Mouse (Mus musculus) liver, embryonic 14.5 days (tissue): ENCODE data around the gene Kdm5c. TPM values are rescaled to one million over a fixed set of nuclear protein-coding genes. Genes with fewer than 3 reads are reported as not detected.
"Not testable (repeated sequence)": the region's sequence is repeated elsewhere in the genome, so short reads cannot be mapped to it uniquely, and the experiment has no call there.

Experiments
- ATAC-seq: fragments of 200-750 bp; cut with Nextera tagmentation; 2 replicates; pipeline ENCODE4 v1.8.0; 2017; ENCODE audit warnings: moderate number of reproducible peaks, mild to moderate bottlenecking, moderate library complexity; ENCODE audit not compliant: insufficient read depth
- DNase-seq, 3 experiments: peaks; one replicate each; pipeline ENCODE4 v3.0.0-alpha.2; 2012 to 2013; ENCODE audit warnings: low read depth in 3 of 3, low spot score in 3 of 3
- H3K27ac ChIP-seq: fragments of 300-500 bp; sonication (generic); 2 replicates; pipeline ENCODE4 v1.5.1; 2014; ENCODE audit warnings: moderate library complexity, mild to moderate bottlenecking, control low read depth, inconsistent platforms
- H3K27me3 ChIP-seq: fragments of 300-500 bp; sonication (generic); 2 replicates; pipeline ENCODE4 v1.6.1; 2014; ENCODE audit warnings: mild to moderate bottlenecking, low read length, moderate library complexity; ENCODE audit not compliant: control insufficient read depth, insufficient read depth
- H3K36me3 ChIP-seq: fragments of 300-500 bp; sonication (generic); replicated peaks from 2 replicates; pipeline ENCODE4 v1.6.1; 2014; ENCODE audit warnings: low read depth; ENCODE audit not compliant: control insufficient read depth, insufficient read depth
- H3K4me1 ChIP-seq, 2 experiments: fragments of 200-500 bp in 1 of 2; fragments of 300-500 bp in 1 of 2; sonication (generic) in 1 of 2; replicated peaks; 2 replicates each; pipeline ENCODE4 v1.6.1; 2012 to 2014; ENCODE audit warnings: antibody characterized with exemption in 1 of 2, inconsistent platforms in 1 of 2, low read length in 1 of 2; ENCODE audit not compliant: control insufficient read depth in 2 of 2, insufficient read depth in 2 of 2
- H3K4me2 ChIP-seq: fragments of 300-500 bp; sonication (generic); 2 replicates; pipeline ENCODE4 v1.6.1; 2014; ENCODE audit warnings: low read depth, mild to moderate bottlenecking, control low read depth, moderate library complexity
- H3K4me3 ChIP-seq, 2 experiments: fragments of 200-500 bp in 1 of 2; fragments of 300-500 bp in 1 of 2; sonication (generic) in 1 of 2; 2 replicates each; pipeline ENCODE4 v1.5.1; 2012 to 2014; ENCODE audit warnings: low read depth in 2 of 2, low read length in 2 of 2, mild to moderate bottlenecking in 2 of 2, control low read depth in 1 of 2, inconsistent platforms in 1 of 2, moderate library complexity in 1 of 2; ENCODE audit not compliant: insufficient read depth in 1 of 2
- H3K9ac ChIP-seq: fragments of 300-500 bp; sonication (generic); replicated peaks from 2 replicates; pipeline ENCODE4 v1.6.1; 2014; ENCODE audit warnings: mild to moderate bottlenecking, control low read depth, moderate library complexity
- H3K9me3 ChIP-seq: fragments of 300-500 bp; sonication (generic); 2 replicates; pipeline ENCODE4 v1.6.1; 2016; ENCODE audit warnings: low read length, mixed read lengths; ENCODE audit not compliant: control insufficient read depth
- CTCF ChIP-seq: IDR thresholded peaks from 2 replicates; pipeline ENCODE4 v1.5.1; 2016; ENCODE audit warnings: antibody characterized with exemption, low read depth, control low read depth
- EP300 ChIP-seq: IDR thresholded peaks from 2 replicates; pipeline ENCODE4 v1.6.1; 2016; ENCODE audit warnings: antibody characterized with exemption, low read depth
- WGBS: fragments of 180-500 bp; shearing (Covaris S2); extraction: QIAGEN DNeasy Blood & Tissue Kit; methylation state at CpG from one replicate; pipeline ENCODE4 v1.1.7; 2014; ENCODE audit not compliant: insufficient replicate concordance; 5-methylcytosine and 5-hydroxymethylcytosine counted together
- polyA plus RNA-seq, 2 experiments: library from polyadenylated mRNA; depleted of rRNA in 1 of 2; stranded (reverse) in 1 of 2; unstranded in 1 of 2; fragments of >200 nt; fragmentation: Nextera tagmentation in 1 of 2; extraction: Ambion mirVana in 1 of 2; gene quantifications; 2 replicates each; pipeline versions ENCODE4 v1.2.1 to v1.2.3; 2012 to 2014

The Kdm5c gene
- polyA plus RNA-seq, 2 experiments, result 10.0 to 18.2 TPM

DNA sequence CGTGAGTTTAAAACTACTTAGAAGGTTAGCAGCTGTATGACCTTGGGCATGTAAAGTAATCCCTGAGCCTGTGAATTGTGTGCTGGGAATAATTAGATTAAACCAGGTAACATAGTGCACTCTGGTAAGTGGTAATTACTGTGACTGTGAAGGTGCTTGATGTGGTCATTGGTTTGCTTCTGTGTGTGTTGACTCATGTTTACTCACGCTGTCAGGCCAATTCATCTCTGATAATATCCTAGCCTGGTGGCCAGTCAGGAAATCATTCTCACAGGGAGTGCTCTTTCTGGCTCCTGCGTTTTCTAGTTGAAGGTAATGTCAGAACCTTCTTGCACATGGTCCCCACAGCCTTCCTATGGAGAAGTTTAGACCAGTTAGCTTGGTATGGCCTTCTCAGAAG lies 1.3 kb downstream of the Kdm5c start:
- no peak for ATAC-seq
- H3K4me3 ChIP-seq, result peak overlapping the region; percentile 95 to 97
- WGBS, result 7% methylated on average over 3 of the region's 3 CpGs
- no peaks in the 10 kb centered on the region for H3K27me3 ChIP-seq
- no peaks in the 10 kb centered on the region for H3K9me3 ChIP-seq
- DNase-seq, result peak in 1 of 3 experiments; percentile 18
- no peak for TF ChIP-seq EP300
- TF ChIP-seq CTCF, result no peak; the same call in 1 of the 2 replicates
- peak overlapping the region; percentile 93 for H3K9ac ChIP-seq
- H3K4me2 ChIP-seq, result peak overlapping the region; percentile 73
- H3K27ac ChIP-seq, result peak overlapping the region; percentile 18; the same call in 1 of the 2 replicates
- H3K4me1 ChIP-seq, result peaks cover 10 to 15% of the 10 kb centered on the region in 2 experiments
- peaks cover 14% of the 10 kb centered on the region for H3K36me3 ChIP-seq

DNA sequence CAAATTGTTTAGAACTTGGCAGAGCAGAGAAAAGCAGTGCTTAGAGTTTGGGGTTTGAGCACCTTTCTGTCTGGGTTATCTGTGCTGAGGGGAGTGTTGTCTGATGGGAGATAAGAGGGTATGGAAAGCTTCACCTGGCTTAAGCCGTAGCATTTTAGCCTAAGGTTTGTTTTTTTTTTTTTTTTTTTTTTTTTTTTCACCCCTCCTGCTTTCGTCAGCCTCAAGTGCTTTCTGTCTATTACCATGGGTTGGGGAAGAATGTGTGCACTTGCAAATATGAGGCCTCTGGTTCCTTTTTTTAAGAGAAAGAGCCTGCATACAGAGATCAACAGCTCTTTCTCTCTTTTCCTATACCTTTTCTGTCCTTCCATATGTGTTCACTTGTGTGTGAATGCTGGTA lies 2.9 kb downstream of the Kdm5c start:
- Histone ChIP-seq H3K36me3 (peaks cover 27% of the 10 kb centered on the region), H3K27ac (no peak overlapping the region), H3K27me3 (no peaks in the 10 kb centered on the region), H3K9me3 (no peaks in the 10 kb centered on the region), H3K4me2 (peak overlapping the region; percentile 73; the same call in 1 of the 2 replicates), H3K4me1 (peaks cover 10 to 15% of the 10 kb centered on the region in 2 experiments), H3K9ac (no peak overlapping the region), H3K4me3 (peak overlapping the region in 1 of 2 experiments; percentile 95; a peak in 1 of 4 replicates)
- DNase-seq (no peak), ATAC-seq (no peak)
- TF ChIP-seq EP300 (no peak), CTCF (no peak)
- 59% methylated on average over 2 of the region's 2 CpGs for WGBS

DNA sequence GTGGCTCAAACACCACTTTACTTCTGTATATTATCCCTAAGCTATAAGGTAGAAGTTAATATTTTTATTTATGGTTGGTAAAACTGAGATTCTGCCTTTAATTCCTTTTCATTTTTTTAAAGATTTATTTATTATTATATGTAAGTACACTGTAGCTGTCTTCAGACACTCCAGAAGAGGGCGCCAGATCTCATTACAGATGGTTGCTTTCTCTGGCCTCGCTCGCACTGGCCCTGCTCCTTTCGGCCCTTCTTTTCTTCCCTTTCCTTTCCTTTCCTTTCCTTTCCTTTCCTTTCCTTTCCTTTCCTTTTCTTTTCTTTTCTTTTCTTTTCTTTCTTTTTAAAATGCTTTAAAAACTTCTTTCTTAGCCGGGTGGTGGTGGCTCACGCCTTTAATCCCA lies 10.3 kb downstream of the Kdm5c start:
- WGBS, result 73% methylated on average over 6 of the region's 6 CpGs
- not testable (repeated sequence) for H3K27ac ChIP-seq, ATAC-seq, H3K4me2 ChIP-seq, DNase-seq, H3K4me3 ChIP-seq, H3K9me3 ChIP-seq, H3K27me3 ChIP-seq, H3K9ac ChIP-seq
- peak; percentile 54 for TF ChIP-seq CTCF
- Histone ChIP-seq H3K4me1 (peaks cover 8 to 14% of the 10 kb centered on the region in 2 experiments), H3K36me3 (peaks cover 82% of the 10 kb centered on the region)

- H3K27ac ChIP-seq, result peak overlapping the region; percentile 54
- H3K4me2 ChIP-seq, result 0 out of 2 replicates have a peak overlapping the region, but pooled peaks have one; percentile 1
- DNase-seq (peak in 2 of 3 experiments; percentile 22 to 39), ATAC-seq (peak; percentile 82)
- 51% methylated on average over 2 of the region's 2 CpGs for WGBS
- H3K4me1 ChIP-seq, result peaks cover 8 to 14% of the 10 kb centered on the region in 2 experiments
- no peak overlapping the region for H3K9ac ChIP-seq
- H3K27me3 ChIP-seq, result no peaks in the 10 kb centered on the region
- no peak for TF ChIP-seq CTCF
- TF ChIP-seq EP300, result peak; percentile 72
- no peak overlapping the region for H3K4me3 ChIP-seq
- H3K36me3 ChIP-seq, result peaks cover 80% of the 10 kb centered on the region
- no peaks in the 10 kb centered on the region for H3K9me3 ChIP-seq
Measured at GRCm38 (mm10) chrX:152244492-152245189, 11.8 kb downstream of the Kdm5c start.

DNA sequence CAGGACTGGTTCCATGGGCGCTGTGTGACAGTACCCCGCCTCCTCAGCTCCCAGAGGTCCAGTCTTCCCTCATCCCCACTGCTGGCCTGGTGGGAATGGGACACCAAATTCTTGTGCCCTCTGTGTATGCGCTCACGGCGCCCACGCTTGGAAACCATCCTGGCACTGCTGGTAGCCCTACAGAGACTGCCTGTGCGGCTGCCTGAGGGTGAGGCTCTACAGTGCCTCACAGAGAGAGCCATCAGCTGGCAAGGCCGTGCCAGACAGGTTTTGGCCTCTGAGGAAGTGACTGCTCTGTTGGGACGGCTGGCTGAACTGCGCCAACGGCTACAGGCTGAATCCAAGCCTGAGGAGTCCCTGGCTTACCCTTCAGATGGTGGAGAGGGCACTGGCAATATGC lies 38.4 kb downstream of the Kdm5c start:
- WGBS, result 89% methylated on average over 11 of the region's 11 CpGs
- no peak overlapping the region for H3K4me2 ChIP-seq
- ATAC-seq (no peak), DNase-seq (no peak)
- no peaks in the 10 kb centered on the region for H3K27me3 ChIP-seq
- H3K36me3 ChIP-seq, result peaks cover 63% of the 10 kb centered on the region
- no peak overlapping the region for H3K9ac ChIP-seq
- TF ChIP-seq EP300, result no peak
- TF ChIP-seq CTCF, result no peak
- H3K4me3 ChIP-seq, result no peak overlapping the region
- H3K27ac ChIP-seq, result no peak overlapping the region
- H3K9me3 ChIP-seq, result no peaks in the 10 kb centered on the region
- H3K4me1 ChIP-seq, result no peaks in the 10 kb centered on the region
